Mouse (Mus musculus): ENCODE data around the gene Ptgis. TPM values are rescaled to one million over a fixed set of nuclear protein-coding genes. Genes with fewer than 3 reads are reported as not detected.
A peak's percentile ranks its signal among the peaks of the same experiment; 100 is the strongest.

Ptgis gene
- polyA plus RNA-seq, 1 experiment from 2014 or later: 20.4 TPM

DNA sequence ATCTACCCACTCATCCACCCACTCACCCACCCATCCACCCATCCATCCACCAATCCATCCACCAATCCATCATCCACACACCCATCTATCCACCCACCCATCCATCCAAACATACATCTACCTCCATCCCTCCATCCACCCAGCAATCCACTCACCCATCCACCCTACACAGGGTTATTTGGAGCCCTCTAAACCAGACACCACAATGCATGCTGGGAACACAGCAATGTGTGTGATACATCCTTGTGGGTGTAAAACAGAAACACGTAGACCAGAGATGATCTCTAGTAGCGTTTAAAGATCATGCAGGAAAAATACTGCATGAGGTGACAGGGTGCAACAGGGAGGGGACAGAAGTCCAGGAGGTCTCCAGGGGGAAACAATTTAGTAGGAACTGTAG, 55.0 kb downstream of the Ptgis start:
- Histone ChIP-seq H3K4me2 (ENCODE audit: low read depth, low read length) (no peak overlapping the region), H3K27ac (ENCODE audit: low read length) (no peak overlapping the region), H3K27me3 (ENCODE audit: control insufficient read depth, insufficient read depth, low read length) (peaks cover 37% of the 10 kb centered on the region), H3K9me3 (replicated peaks; ENCODE audit: control insufficient read depth, low read length) (0 out of 2 replicates have a peak, but pooled peaks cover 2% of the 10 kb centered on the region), H3K36me3 (ENCODE audit: control insufficient read depth, insufficient read depth) (peaks cover 4% of the 10 kb centered on the region), H3K9ac (ENCODE audit: low read length) (no peak overlapping the region), H3K4me3 (ENCODE audit: low read length) (no peak overlapping the region), H3K4me1 (ENCODE audit: control insufficient read depth, insufficient read depth, low read length) (peaks cover 4% of the 10 kb centered on the region)
- 73% methylated on average over 2 of the region's 2 CpGs for WGBS
- no peak for ATAC-seq (replicated peaks; ENCODE audit: extremely low read depth, insufficient read depth, low FRiP score)

DNA sequence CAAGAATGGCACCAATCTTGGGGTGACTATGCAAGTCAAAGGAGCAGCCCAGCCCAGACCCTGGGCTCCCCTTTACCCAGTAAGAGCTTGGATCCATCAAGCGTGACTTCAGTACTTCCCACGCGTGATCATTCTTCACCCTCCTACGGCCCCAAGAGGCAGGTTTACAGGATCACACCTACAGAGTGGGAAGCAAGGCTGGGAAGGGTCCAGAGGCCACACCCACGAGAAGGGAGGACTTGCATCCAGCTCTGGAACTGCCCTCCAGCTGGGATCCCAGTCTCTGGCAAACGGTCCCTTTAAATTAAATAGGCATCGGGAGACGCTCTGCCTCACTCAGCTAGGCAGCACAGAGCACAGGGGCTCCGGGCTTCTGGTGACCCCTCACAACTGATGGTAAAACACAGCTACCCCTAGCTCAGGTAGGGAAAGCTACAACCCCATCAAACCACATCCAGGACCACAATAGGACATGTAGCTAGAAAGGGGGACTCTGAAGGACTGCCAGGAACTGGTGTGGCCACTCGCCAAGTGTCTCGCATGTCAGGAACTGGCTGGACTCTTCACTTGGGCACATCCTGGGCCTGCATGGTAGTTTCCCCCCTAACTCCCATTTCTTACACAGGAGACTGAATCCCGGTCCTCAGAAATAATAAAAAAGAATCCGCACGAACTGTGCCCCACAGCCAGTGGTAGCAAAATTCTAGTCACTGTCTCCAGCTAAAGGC, 58.6 kb downstream of the Ptgis start:
- peaks cover 13% of the 10 kb centered on the region for H3K27me3 ChIP-seq (ENCODE audit: control insufficient read depth, insufficient read depth, low read length)
- no peaks in the 10 kb centered on the region for H3K4me1 ChIP-seq (ENCODE audit: control insufficient read depth, insufficient read depth, low read length)
- WGBS: 79% methylated on average over 14 of the region's 14 CpGs
- H3K36me3 ChIP-seq (ENCODE audit: control insufficient read depth, insufficient read depth): peaks cover 4% of the 10 kb centered on the region
- no peak overlapping the region for H3K27ac ChIP-seq (ENCODE audit: low read length)
- no peak overlapping the region for H3K4me2 ChIP-seq (ENCODE audit: low read depth, low read length)
- ATAC-seq (replicated peaks; ENCODE audit: extremely low read depth, insufficient read depth, low FRiP score): no peak
- 0 out of 2 replicates have a peak, but pooled peaks cover 2% of the 10 kb centered on the region for H3K9me3 ChIP-seq (replicated peaks; ENCODE audit: control insufficient read depth, low read length)
- H3K4me3 ChIP-seq (ENCODE audit: low read length): no peak overlapping the region
- no peak overlapping the region for H3K9ac ChIP-seq (ENCODE audit: low read length)

- H3K4me1 ChIP-seq (ENCODE audit: control insufficient read depth, insufficient read depth, low read length): no peaks in the 10 kb centered on the region
- 0 out of 2 replicates have a peak, but pooled peaks cover 2% of the 10 kb centered on the region for H3K9me3 ChIP-seq (replicated peaks; ENCODE audit: control insufficient read depth, low read length)
- H3K4me2 ChIP-seq (ENCODE audit: low read depth, low read length): no peak overlapping the region
- peaks cover 9% of the 10 kb centered on the region for H3K27me3 ChIP-seq (ENCODE audit: control insufficient read depth, insufficient read depth, low read length)
- H3K4me3 ChIP-seq (ENCODE audit: low read length): no peak overlapping the region
- no peak for ATAC-seq (replicated peaks; ENCODE audit: extremely low read depth, insufficient read depth, low FRiP score)
- 74% methylated on average over 8 of the region's 8 CpGs for WGBS
- peaks cover 4% of the 10 kb centered on the region for H3K36me3 ChIP-seq (ENCODE audit: control insufficient read depth, insufficient read depth)
- no peak overlapping the region for H3K9ac ChIP-seq (ENCODE audit: low read length)
- no peak overlapping the region for H3K27ac ChIP-seq (ENCODE audit: low read length)
Measured at GRCm38 (mm10) chr2:167181096-167181495, 59.3 kb downstream of the Ptgis start.

- Histone ChIP-seq H3K4me3 (ENCODE audit: low read length) (no peak overlapping the region), H3K27me3 (ENCODE audit: control insufficient read depth, insufficient read depth, low read length) (no peaks in the 10 kb centered on the region), H3K36me3 (ENCODE audit: control insufficient read depth, insufficient read depth) (peaks cover 4% of the 10 kb centered on the region), H3K4me1 (ENCODE audit: control insufficient read depth, insufficient read depth, low read length) (no peaks in the 10 kb centered on the region), H3K4me2 (ENCODE audit: low read depth, low read length) (no peak overlapping the region), H3K9me3 (replicated peaks; ENCODE audit: control insufficient read depth, low read length) (0 out of 2 replicates have a peak, but pooled peaks cover 2% of the 10 kb centered on the region), H3K9ac (ENCODE audit: low read length) (no peak overlapping the region), H3K27ac (ENCODE audit: low read length) (no peak overlapping the region)
- 78% methylated on average over 10 of the region's 10 CpGs for WGBS
- no peak for ATAC-seq (replicated peaks; ENCODE audit: extremely low read depth, insufficient read depth, low FRiP score)
Measured at GRCm38 (mm10) chr2:167179301-167179700, 61.1 kb downstream of the Ptgis start.

- 62% methylated on average over 10 of the region's 10 CpGs for WGBS
- H3K36me3 ChIP-seq (ENCODE audit: control insufficient read depth, insufficient read depth): no peaks in the 10 kb centered on the region
- no peaks in the 10 kb centered on the region for H3K27me3 ChIP-seq (ENCODE audit: control insufficient read depth, insufficient read depth, low read length)
- no peak overlapping the region for H3K27ac ChIP-seq (ENCODE audit: low read length)
- ATAC-seq (replicated peaks; ENCODE audit: extremely low read depth, insufficient read depth, low FRiP score): no peak
- H3K4me3 ChIP-seq (ENCODE audit: low read length): no peak overlapping the region
- H3K9me3 ChIP-seq (replicated peaks; ENCODE audit: control insufficient read depth, low read length): no peaks in the 10 kb centered on the region; the same call in 1 of the 2 replicates
- H3K9ac ChIP-seq (ENCODE audit: low read length): no peak overlapping the region
- no peak overlapping the region for H3K4me2 ChIP-seq (ENCODE audit: low read depth, low read length)
- no peaks in the 10 kb centered on the region for H3K4me1 ChIP-seq (ENCODE audit: control insufficient read depth, insufficient read depth, low read length)
Measured at GRCm38 (mm10) chr2:167177231-167177641, 63.2 kb downstream of the Ptgis start.

- Histone ChIP-seq H3K27me3 (ENCODE audit: control insufficient read depth, insufficient read depth, low read length) (no peaks in the 10 kb centered on the region), H3K27ac (ENCODE audit: low read length) (no peak overlapping the region), H3K9me3 (replicated peaks; ENCODE audit: control insufficient read depth, low read length) (no peaks in the 10 kb centered on the region; the same call in 1 of the 2 replicates), H3K9ac (ENCODE audit: low read length) (no peak overlapping the region), H3K4me1 (ENCODE audit: control insufficient read depth, insufficient read depth, low read length) (no peaks in the 10 kb centered on the region), H3K4me3 (ENCODE audit: low read length) (no peak overlapping the region), H3K36me3 (ENCODE audit: control insufficient read depth, insufficient read depth) (no peaks in the 10 kb centered on the region), H3K4me2 (ENCODE audit: low read depth, low read length) (no peak overlapping the region)
- 81% methylated on average over 6 of the region's 6 CpGs for WGBS
- ATAC-seq (replicated peaks; ENCODE audit: extremely low read depth, insufficient read depth, low FRiP score): peak; percentile 45; the same call in 1 of the 2 replicates
Measured at GRCm38 (mm10) chr2:167175284-167175683, 65.1 kb downstream of the Ptgis start.

DNA sequence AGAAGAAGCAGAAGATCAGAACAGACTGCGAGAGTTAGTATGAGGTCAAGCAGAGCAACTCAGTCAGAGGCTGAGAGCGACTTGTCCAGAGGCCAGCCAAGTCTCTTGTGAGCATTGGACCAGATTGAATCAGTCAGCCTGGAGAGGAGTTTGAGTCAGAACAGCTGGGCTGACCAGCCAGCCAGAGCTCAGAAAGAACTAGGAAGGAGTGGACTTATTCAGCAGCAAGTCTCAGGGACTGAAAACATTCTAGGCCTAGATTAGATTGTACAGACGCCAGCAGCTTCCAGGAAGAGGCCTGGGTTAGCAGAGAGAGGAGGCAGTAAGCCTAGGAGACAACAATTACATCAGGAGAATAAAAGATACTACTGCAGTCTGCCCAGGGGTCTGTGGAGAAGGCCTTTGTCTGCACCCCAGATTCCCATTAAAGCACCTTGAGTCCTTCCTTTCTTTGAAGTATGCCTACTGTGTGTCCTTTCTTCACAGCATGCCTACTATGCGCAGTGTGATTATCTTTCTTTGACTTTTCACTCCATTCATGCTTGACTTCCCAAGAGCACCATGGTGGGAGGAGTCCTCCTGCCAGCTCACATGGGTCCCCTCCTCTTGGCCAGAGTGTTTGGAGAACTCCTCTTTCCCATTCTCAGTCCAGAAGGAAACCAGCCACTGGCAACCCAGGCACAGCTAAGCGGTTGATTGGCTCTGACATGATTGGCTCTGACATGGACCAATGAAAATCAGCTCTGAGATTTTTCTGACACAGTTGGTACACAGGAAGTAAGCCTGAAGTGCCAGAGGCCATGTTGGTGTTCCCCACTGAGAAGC, 67.1 kb downstream of the Ptgis start:
- ATAC-seq (replicated peaks; ENCODE audit: extremely low read depth, insufficient read depth, low FRiP score): peak; percentile 53
- no peak overlapping the region for H3K4me2 ChIP-seq (ENCODE audit: low read depth, low read length)
- WGBS: 64% methylated on average over 5 of the region's 5 CpGs
- H3K36me3 ChIP-seq (ENCODE audit: control insufficient read depth, insufficient read depth): no peaks in the 10 kb centered on the region
- no peak overlapping the region for H3K4me3 ChIP-seq (ENCODE audit: low read length)
- H3K9me3 ChIP-seq (replicated peaks; ENCODE audit: control insufficient read depth, low read length): no peaks in the 10 kb centered on the region; the same call in 1 of the 2 replicates
- no peaks in the 10 kb centered on the region for H3K27me3 ChIP-seq (ENCODE audit: control insufficient read depth, insufficient read depth, low read length)
- no peak overlapping the region for H3K9ac ChIP-seq (ENCODE audit: low read length)
- H3K4me1 ChIP-seq (ENCODE audit: control insufficient read depth, insufficient read depth, low read length): peaks cover 4% of the 10 kb centered on the region
- peak overlapping the region; percentile 53 for H3K27ac ChIP-seq (ENCODE audit: low read length)

DNA sequence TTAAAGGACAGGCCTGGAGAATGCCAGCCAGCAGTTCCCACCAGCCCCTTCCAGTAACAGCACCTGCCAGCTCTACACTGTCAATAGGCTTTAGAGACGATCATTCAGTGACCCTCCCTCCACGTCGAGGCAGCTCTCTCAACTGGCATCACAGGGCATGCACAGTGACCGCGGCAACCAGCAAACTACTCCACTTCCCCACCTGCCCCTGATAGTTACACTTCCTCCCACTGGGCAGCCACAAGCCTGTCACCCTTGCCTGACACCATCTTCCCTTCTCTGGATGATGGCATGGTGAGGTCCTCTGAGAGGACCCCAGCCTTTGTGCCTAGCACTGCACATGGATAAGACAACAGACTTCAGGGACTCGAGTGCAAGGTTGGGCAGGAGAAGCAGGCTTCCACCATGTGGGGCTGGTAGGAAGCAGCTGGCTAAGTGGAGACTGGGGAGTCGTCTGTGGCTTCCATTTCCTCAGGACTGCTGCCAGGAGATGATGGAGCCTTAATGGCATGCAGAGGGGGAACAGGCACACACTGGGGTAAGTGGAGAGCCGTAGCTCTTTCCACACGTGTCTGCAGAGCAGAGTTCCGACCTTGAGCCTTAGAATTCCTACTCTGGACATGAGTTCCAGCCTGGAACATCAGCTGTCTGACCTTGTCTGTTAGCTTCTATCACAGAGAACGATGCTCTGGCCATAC, 72.7 kb downstream of the Ptgis start:
- peak; percentile 78 for ATAC-seq (replicated peaks; ENCODE audit: extremely low read depth, insufficient read depth, low FRiP score)
- 30% methylated on average over 11 of the region's 11 CpGs for WGBS
- Histone ChIP-seq H3K4me3 (ENCODE audit: low read length) (no peak overlapping the region), H3K27ac (ENCODE audit: low read length) (peak overlapping the region; percentile 51), H3K4me1 (ENCODE audit: control insufficient read depth, insufficient read depth, low read length) (peaks cover 16% of the 10 kb centered on the region), H3K9ac (ENCODE audit: low read length) (peak overlapping the region; percentile 13; the same call in 1 of the 2 replicates), H3K36me3 (ENCODE audit: control insufficient read depth, insufficient read depth) (no peaks in the 10 kb centered on the region), H3K27me3 (ENCODE audit: control insufficient read depth, insufficient read depth, low read length) (no peaks in the 10 kb centered on the region), H3K4me2 (ENCODE audit: low read depth, low read length) (no peak overlapping the region; the same call in 1 of the 2 replicates), H3K9me3 (replicated peaks; ENCODE audit: control insufficient read depth, low read length) (no peaks in the 10 kb centered on the region; the same call in 1 of the 2 replicates)
